Mouse (Mus musculus): ENCODE measurements around the gene Nsrp1.

DNA sequence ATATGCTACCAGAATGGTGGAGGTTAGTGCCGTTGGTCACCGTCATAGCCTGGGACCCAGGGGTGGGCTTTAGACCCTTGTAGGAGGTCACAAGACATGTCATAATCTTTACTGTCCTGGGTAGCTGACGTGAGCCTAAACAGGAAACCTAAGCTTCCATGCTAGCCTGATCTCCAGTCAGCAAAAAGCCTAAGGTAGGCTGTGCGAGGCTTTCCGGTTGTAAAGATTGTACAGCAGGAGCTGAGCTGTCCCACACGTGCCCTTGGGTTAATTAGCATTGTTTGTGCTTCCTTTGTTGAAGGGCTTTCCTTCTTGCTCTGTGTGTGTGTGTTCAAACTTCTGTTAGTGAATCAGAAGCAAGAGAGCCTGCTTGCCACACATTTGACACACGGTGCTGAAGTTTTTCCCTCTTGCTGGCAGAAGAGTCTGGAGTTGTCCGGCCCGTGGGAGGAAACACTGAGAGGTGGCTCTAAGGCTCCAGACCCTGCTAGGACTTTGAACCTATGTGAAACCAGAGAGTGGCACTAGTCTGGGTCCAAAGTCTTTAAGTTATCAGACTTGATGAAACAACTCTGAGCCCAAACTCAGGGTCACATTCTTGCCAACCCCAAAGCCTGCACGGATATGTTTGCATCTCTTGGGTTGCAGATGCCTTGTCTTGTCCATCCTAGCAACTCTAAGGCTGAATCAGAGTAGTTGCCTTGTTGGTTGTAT is 67.3 kb downstream of the Nsrp1 start:
- no peak for TF ChIP-seq GATA1 (IDR thresholded peaks at IDR 0.05; ENCODE audit: borderline replicate concordance, low read length)
- TF ChIP-seq FLI1 (IDR thresholded peaks at IDR 0.05; ENCODE audit: low read length) = no peak
